Mouse (Mus musculus) heart, embryonic 11.5 days (tissue): ENCODE data around the gene Cabp1. TPM values are rescaled to one million over a fixed set of nuclear protein-coding genes. Genes with fewer than 3 reads are reported as not detected.

Experiments
- ATAC-seq: fragments of 200-750 bp; cut with Nextera tagmentation; replicated peaks from 2 replicates; pipeline ENCODE4 v1.8.0; 2017; ENCODE audit warnings: moderate library complexity; ENCODE audit not compliant: insufficient number of reproducible peaks, low FRiP score, low TSS enrichment
- H3K27ac ChIP-seq: fragments of 300-500 bp; sonication (generic); 2 replicates; pipeline ENCODE4 v1.5.1; 2014; ENCODE audit warnings: mild to moderate bottlenecking, low read depth, low read length
- H3K27me3 ChIP-seq: fragments of 300-500 bp; sonication (generic); 2 replicates; pipeline ENCODE4 v1.6.1; 2014; ENCODE audit warnings: mild to moderate bottlenecking, low read length, mixed read lengths; ENCODE audit not compliant: control insufficient read depth, insufficient read depth
- H3K36me3 ChIP-seq: fragments of 300-500 bp; sonication (generic); 2 replicates; pipeline ENCODE4 v1.6.1; 2014; ENCODE audit warnings: mild to moderate bottlenecking, low read length, moderate library complexity, mixed read lengths; ENCODE audit not compliant: control insufficient read depth, insufficient read depth
- H3K4me1 ChIP-seq: fragments of 300-500 bp; sonication (generic); 2 replicates; pipeline ENCODE4 v1.6.1; 2014; ENCODE audit warnings: low read length; ENCODE audit not compliant: control insufficient read depth, insufficient read depth
- H3K4me2 ChIP-seq: fragments of 300-500 bp; sonication (generic); 2 replicates; pipeline ENCODE4 v1.6.1; 2014; ENCODE audit warnings: mild to moderate bottlenecking, moderate library complexity
- H3K4me3 ChIP-seq: fragments of 300-500 bp; sonication (generic); 2 replicates; pipeline ENCODE4 v1.5.1; 2014; ENCODE audit warnings: low read depth, low read length
- H3K9ac ChIP-seq: fragments of 300-500 bp; sonication (generic); 2 replicates; pipeline ENCODE4 v1.6.1; 2014; ENCODE audit warnings: mild to moderate bottlenecking, low read depth, low read length, moderate library complexity
- H3K9me3 ChIP-seq: fragments of 300-500 bp; sonication (generic); replicated peaks from 2 replicates; pipeline ENCODE4 v1.6.1; 2016; ENCODE audit warnings: low read length; ENCODE audit not compliant: control insufficient read depth
- WGBS: fragments of 180-500 bp; shearing (Covaris S2); extraction: QIAGEN DNeasy Blood & Tissue Kit; methylation state at CpG from one replicate; pipeline ENCODE4 v1.1.7; 2014; ENCODE audit not compliant: insufficient replicate concordance; 5-methylcytosine and 5-hydroxymethylcytosine counted together
- polyA plus RNA-seq: library from polyadenylated mRNA; unstranded; fragments of >200 nt; fragmentation: Nextera tagmentation; extraction: Ambion mirVana; gene quantifications from 2 replicates; pipeline ENCODE4 v1.2.1, GENCODE M21; 2014

Gene Cabp1
- polyA plus RNA-seq, 1 experiment from 2014 or later: 0.63 TPM

- Histone ChIP-seq H3K4me1 (peaks cover 10% of the 10 kb centered on the region), H3K27ac (no peak overlapping the region), H3K27me3 (peaks cover 18% of the 10 kb centered on the region), H3K9me3 (peaks cover 2% of the 10 kb centered on the region; the same call in 1 of the 2 replicates), H3K36me3 (no peaks in the 10 kb centered on the region), H3K9ac (peak overlapping the region; percentile 59; the same call in 1 of the 2 replicates), H3K4me2 (peak overlapping the region; percentile 67), H3K4me3 (peak overlapping the region; percentile 40)
- WGBS: 20% methylated on average over 27 of the region's 27 CpGs
- ATAC-seq: no peak
Measured at GRCm38 (mm10) chr5:115215273-115216185, 21.3 kb upstream of the Cabp1 start.

- ATAC-seq: no peak
- H3K27me3 ChIP-seq: peaks cover 18% of the 10 kb centered on the region
- WGBS: 1% methylated on average over 17 of the region's 17 CpGs
- H3K4me2 ChIP-seq: peak overlapping the region; percentile 67
- H3K36me3 ChIP-seq: no peaks in the 10 kb centered on the region
- peak overlapping the region; percentile 59; the same call in 1 of the 2 replicates for H3K9ac ChIP-seq
- H3K4me3 ChIP-seq: peak overlapping the region; percentile 40
- peaks cover 10% of the 10 kb centered on the region for H3K4me1 ChIP-seq
- H3K27ac ChIP-seq: no peak overlapping the region
- H3K9me3 ChIP-seq: peaks cover 2% of the 10 kb centered on the region; the same call in 1 of the 2 replicates
Measured at GRCm38 (mm10) chr5:115214864-115215263, 20.7 kb upstream of the Cabp1 start.

GRCm38 (mm10) chr5:115212861-115213260, 18.7 kb upstream of the Cabp1 start:
- H3K4me2 ChIP-seq: no peak overlapping the region
- peaks cover 13% of the 10 kb centered on the region for H3K27me3 ChIP-seq
- no peak overlapping the region for H3K27ac ChIP-seq
- no peak overlapping the region for H3K9ac ChIP-seq
- no peaks in the 10 kb centered on the region for H3K9me3 ChIP-seq
- H3K36me3 ChIP-seq: no peaks in the 10 kb centered on the region
- H3K4me1 ChIP-seq: peaks cover 10% of the 10 kb centered on the region
- 57% methylated on average over 4 of the region's 4 CpGs for WGBS
- ATAC-seq: no peak
- no peak overlapping the region for H3K4me3 ChIP-seq

- Histone ChIP-seq H3K9me3 (no peaks in the 10 kb centered on the region), H3K27me3 (peaks cover 13% of the 10 kb centered on the region), H3K27ac (no peak overlapping the region), H3K36me3 (no peaks in the 10 kb centered on the region), H3K4me2 (no peak overlapping the region), H3K4me1 (peaks cover 10% of the 10 kb centered on the region), H3K9ac (no peak overlapping the region), H3K4me3 (no peak overlapping the region)
- WGBS: 77% methylated on average over 9 of the region's 9 CpGs
- ATAC-seq: no peak
Measured at GRCm38 (mm10) chr5:115212451-115212850, 18.3 kb upstream of the Cabp1 start.

- no peak overlapping the region for H3K27ac ChIP-seq
- H3K9ac ChIP-seq: no peak overlapping the region
- no peak for ATAC-seq
- H3K4me3 ChIP-seq: no peak overlapping the region
- peaks cover 6% of the 10 kb centered on the region for H3K4me1 ChIP-seq
- WGBS: 7% methylated on average over 1 of the region's 1 CpGs
- H3K36me3 ChIP-seq: no peaks in the 10 kb centered on the region
- no peak overlapping the region for H3K4me2 ChIP-seq
- H3K27me3 ChIP-seq: peaks cover 5% of the 10 kb centered on the region; the same call in 1 of the 2 replicates
- no peaks in the 10 kb centered on the region for H3K9me3 ChIP-seq
Measured at GRCm38 (mm10) chr5:115210380-115210779, 16.2 kb upstream of the Cabp1 start.

- H3K27me3 ChIP-seq: peaks cover 12% of the 10 kb centered on the region
- WGBS: 46% methylated on average over 5 of the region's 5 CpGs
- no peak for ATAC-seq
- H3K4me3 ChIP-seq: no peak overlapping the region
- no peaks in the 10 kb centered on the region for H3K36me3 ChIP-seq
- no peak overlapping the region for H3K4me2 ChIP-seq
- H3K9ac ChIP-seq: no peak overlapping the region
- H3K9me3 ChIP-seq: no peaks in the 10 kb centered on the region
- peaks cover 14% of the 10 kb centered on the region for H3K4me1 ChIP-seq
- no peak overlapping the region for H3K27ac ChIP-seq
Measured at GRCm38 (mm10) chr5:115208601-115209000, 14.4 kb upstream of the Cabp1 start.

GRCm38 (mm10) chr5:115207892-115208291, 13.7 kb upstream of the Cabp1 start:
- no peak overlapping the region for H3K27ac ChIP-seq
- WGBS: 16% methylated on average over 10 of the region's 16 CpGs
- ATAC-seq: no peak
- no peaks in the 10 kb centered on the region for H3K9me3 ChIP-seq
- peaks cover 14% of the 10 kb centered on the region for H3K4me1 ChIP-seq
- peaks cover 12% of the 10 kb centered on the region for H3K27me3 ChIP-seq
- no peak overlapping the region for H3K4me2 ChIP-seq
- H3K9ac ChIP-seq: no peak overlapping the region
- no peaks in the 10 kb centered on the region for H3K36me3 ChIP-seq
- H3K4me3 ChIP-seq: no peak overlapping the region

- ATAC-seq: no peak
- H3K4me1 ChIP-seq: peaks cover 14% of the 10 kb centered on the region
- H3K9me3 ChIP-seq: no peaks in the 10 kb centered on the region
- H3K36me3 ChIP-seq: no peaks in the 10 kb centered on the region
- H3K9ac ChIP-seq: no peak overlapping the region
- no peak overlapping the region for H3K27ac ChIP-seq
- H3K4me3 ChIP-seq: no peak overlapping the region
- peaks cover 12% of the 10 kb centered on the region for H3K27me3 ChIP-seq
- 55% methylated on average over 5 of the region's 5 CpGs for WGBS
- H3K4me2 ChIP-seq: no peak overlapping the region
Measured at GRCm38 (mm10) chr5:115207244-115207643, 13.1 kb upstream of the Cabp1 start.
